ENCODE assay signal across 8 mouse cellular contexts in the genomic region with DNA sequence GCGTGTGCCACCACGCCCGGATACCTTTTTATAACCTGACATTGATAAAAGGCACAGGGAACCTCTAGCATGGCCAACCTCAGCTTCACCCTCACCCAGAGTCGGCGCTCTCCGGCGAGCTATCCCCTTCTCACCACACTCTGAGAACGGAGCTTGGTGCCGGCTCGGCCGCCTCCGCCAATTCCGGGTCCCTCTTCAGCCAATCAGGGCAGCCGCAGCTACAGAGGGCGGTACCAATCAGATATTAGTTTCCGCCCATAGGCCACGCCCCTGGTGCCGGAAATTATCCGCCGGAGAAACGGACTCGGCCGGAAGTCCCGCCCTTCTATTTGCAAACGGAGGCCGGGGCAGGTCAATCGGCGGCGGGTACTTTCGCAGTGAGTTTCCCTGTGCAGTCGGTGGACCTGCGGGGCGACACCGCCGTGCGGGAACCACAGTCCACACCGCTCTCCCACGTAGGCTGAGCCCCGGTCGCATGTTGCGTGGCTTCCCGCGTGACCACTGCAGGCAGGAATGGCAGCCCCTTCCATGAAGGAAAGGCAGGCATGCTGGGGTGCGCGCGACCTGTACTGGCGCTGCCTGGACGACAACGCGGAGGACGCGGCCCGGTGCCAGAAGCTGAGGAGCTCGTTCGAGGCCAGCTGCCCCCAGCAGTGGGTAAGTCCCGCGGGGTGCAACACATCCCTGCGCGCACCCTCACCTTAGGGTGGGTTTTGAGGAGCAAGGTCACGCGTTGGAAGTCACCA. TPM values are rescaled to one million over a fixed set of nuclear protein-coding genes. Genes with fewer than 3 reads are reported as not detected.
DNase-seq lines count a peak whose midpoint lies in the region; ATAC-seq and TF ChIP-seq lines count a peak whose summit lies in the region.

A gene (plus strand): TSS at position 342 of the 746 bp plus-strand sequence.

- no peaks in the 10 kb centered on the region for H3K27me3 ChIP-seq in heart, embryonic 12.5 days (replicated peaks)
- no peaks in the 10 kb centered on the region for H3K27me3 ChIP-seq in kidney, postnatal 0 days (ENCODE audit: insufficient read depth, low read length)
- H3K27me3 ChIP-seq in liver, embryonic 11.5 days (replicated peaks; ENCODE audit: control insufficient read depth, insufficient read depth, low read length): no peaks in the 10 kb centered on the region
- no peaks in the 10 kb centered on the region for H3K27me3 ChIP-seq in stomach, embryonic 14.5 days (ENCODE audit: control insufficient read depth, insufficient read depth, low read length)

- TF ChIP-seq CTCF in kidney, postnatal 0 days (IDR thresholded peaks at IDR 0.05; ENCODE audit: low read depth): no peak

- H3K4me1 ChIP-seq in heart, embryonic 12.5 days (replicated peaks): peaks cover 9% of the 10 kb centered on the region
- H3K4me1 ChIP-seq in kidney, postnatal 0 days (replicated peaks; ENCODE audit: insufficient read depth, low read length): no peaks in the 10 kb centered on the region; the same call in 1 of the 2 replicates
- H3K4me1 ChIP-seq in liver, embryonic 11.5 days (replicated peaks; ENCODE audit: control insufficient read depth, insufficient read depth, low read length): peaks cover 6% of the 10 kb centered on the region
- peaks cover 5% of the 10 kb centered on the region; the same call in 1 of the 2 replicates for H3K4me1 ChIP-seq in stomach, embryonic 14.5 days (ENCODE audit: control insufficient read depth, insufficient read depth, low read length)

- no peaks in the 10 kb centered on the region for H3K9me3 ChIP-seq in heart, embryonic 12.5 days (replicated peaks)
- H3K9me3 ChIP-seq in kidney, postnatal 0 days (replicated peaks; ENCODE audit: low read length): no peaks in the 10 kb centered on the region
- no peaks in the 10 kb centered on the region for H3K9me3 ChIP-seq in liver, embryonic 11.5 days (ENCODE audit: control insufficient read depth, low read length)
- no peaks in the 10 kb centered on the region for H3K9me3 ChIP-seq in stomach, embryonic 14.5 days (ENCODE audit: control insufficient read depth, low read depth, low read length)

- H3K4me3 ChIP-seq in heart, embryonic 12.5 days: peak within 1 kb of the TSS; percentile 88
- peak within 1 kb of the TSS; percentile 90 for H3K4me3 ChIP-seq in kidney, postnatal 0 days (replicated peaks; ENCODE audit: low read depth, low read length)
- peak within 1 kb of the TSS; percentile 92 for H3K4me3 ChIP-seq in liver, embryonic 11.5 days (ENCODE audit: low read depth, low read length)
- peak within 1 kb of the TSS; percentile 75 for H3K4me3 ChIP-seq in stomach, embryonic 14.5 days (ENCODE audit: low read depth, low read length)

- H3K27ac ChIP-seq in heart, embryonic 12.5 days (ENCODE audit: poor library complexity, severe bottlenecking): peak within 1 kb of the TSS; percentile 77
- H3K27ac ChIP-seq in kidney, postnatal 0 days: peak within 1 kb of the TSS; percentile 85
- H3K27ac ChIP-seq in liver, embryonic 11.5 days (ENCODE audit: low read depth, low read length): peak within 1 kb of the TSS; percentile 71
- peak within 1 kb of the TSS; percentile 59 for H3K27ac ChIP-seq in stomach, embryonic 14.5 days (ENCODE audit: low read length)

- H3K4me2 ChIP-seq in heart, embryonic 12.5 days: peak within 1 kb of the TSS; percentile 86
- H3K4me2 ChIP-seq in kidney, postnatal 0 days (ENCODE audit: low read length): peak within 1 kb of the TSS; percentile 91
- H3K4me2 ChIP-seq in liver, embryonic 11.5 days: peak within 1 kb of the TSS; percentile 93
- peak within 1 kb of the TSS; percentile 72 for H3K4me2 ChIP-seq in stomach, embryonic 14.5 days (replicated peaks; ENCODE audit: low read depth, low read length)

- peak within 1 kb of the TSS; percentile 90 for H3K9ac ChIP-seq in heart, embryonic 12.5 days
- H3K9ac ChIP-seq in kidney, postnatal 0 days (ENCODE audit: low read depth, low read length): peak within 1 kb of the TSS; percentile 89
- H3K9ac ChIP-seq in liver, embryonic 11.5 days (ENCODE audit: low read depth, low read length): peak within 1 kb of the TSS; percentile 80
- peak within 1 kb of the TSS; percentile 82 for H3K9ac ChIP-seq in stomach, embryonic 14.5 days (replicated peaks; ENCODE audit: low read depth, low read length)

- under 1% methylated on average over 61 of the region's 61 CpGs for WGBS in heart, embryonic 12.5 days
- WGBS in kidney, postnatal 0 days: under 1% methylated on average over 61 of the region's 61 CpGs
- under 1% methylated on average over 61 of the region's 61 CpGs for WGBS in liver, embryonic 11.5 days
- WGBS in stomach, embryonic 14.5 days: 0% methylated on average over 61 of the region's 61 CpGs

- peak; percentile 97 for DNase-seq in CD4-positive helper T cell, adult 2 months (ENCODE audit: low read depth, low spot score)
- DNase-seq in brain, embryonic 18.5 days (ENCODE audit: low read depth, low spot score): peak; percentile 90
- peak; percentile 99 for DNase-seq in kidney, postnatal 0 days (ENCODE audit: low spot score)
- DNase-seq in liver, embryonic 11.5 days (ENCODE audit: low spot score): peak; percentile 98
- DNase-seq in naive thymus-derived CD4-positive, alpha-beta T cell, adult 2 months (ENCODE audit: low read depth): peak; percentile 98

- H3K36me3 ChIP-seq in heart, embryonic 12.5 days: peaks cover 23% of the 10 kb centered on the region
- peaks cover 17% of the 10 kb centered on the region for H3K36me3 ChIP-seq in kidney, postnatal 0 days (ENCODE audit: insufficient read depth, low read length)
- H3K36me3 ChIP-seq in liver, embryonic 11.5 days (ENCODE audit: control insufficient read depth, insufficient read depth, low read length): peaks cover 15% of the 10 kb centered on the region
- peaks cover 21% of the 10 kb centered on the region for H3K36me3 ChIP-seq in stomach, embryonic 14.5 days (ENCODE audit: control insufficient read depth, insufficient read depth, low read length)

- peak; percentile 98 for ATAC-seq in erythroid progenitor cell, adult 5-6 weeks (replicated peaks; ENCODE audit: low FRiP score, poor library complexity, severe bottlenecking)
- peak; percentile 99 for ATAC-seq in heart, embryonic 12.5 days (ENCODE audit: insufficient number of reproducible peaks, low FRiP score)
- peak; percentile 97 for ATAC-seq in kidney, postnatal 0 days (replicated peaks; ENCODE audit: low FRiP score, low read depth)
- peak; percentile 98 for ATAC-seq in liver, embryonic 11.5 days (replicated peaks; ENCODE audit: low FRiP score)
- peak; percentile 99 for ATAC-seq in stomach, embryonic 14.5 days (ENCODE audit: insufficient number of reproducible peaks, insufficient read depth, low FRiP score, low read depth)

RNA-seq across cellular contexts. Expression of the gene that starts here (rescaled TPM):
- 14.7 and 28.1 TPM in 2 replicates for total RNA-seq in erythroid progenitor cell, adult 5-6 weeks (2015; ENCODE audit: low replicate concordance)
- total RNA-seq in erythroid progenitor cell, adult 5-6 weeks (2017; ENCODE audit: low replicate concordance): 2.2 and 5.1 TPM in 2 replicates
- polyA plus RNA-seq in heart, embryonic 12.5 days (2016; fragmentation: Nextera tagmentation; extraction: Ambion mirVana): 53.9 and 54.9 TPM in 2 replicates
- 92.5 and 102 TPM in 2 replicates for polyA plus RNA-seq in kidney, postnatal 0 days (2015; fragmentation: Nextera tagmentation; extraction: Ambion mirVana)
- 57.4 and 57.9 TPM in 2 replicates for polyA plus RNA-seq in liver, embryonic 11.5 days (2014; fragmentation: Nextera tagmentation; extraction: Ambion mirVana)
- 55.5 and 58.1 TPM in 2 replicates for polyA plus RNA-seq in stomach, embryonic 14.5 days (2014; fragmentation: Nextera tagmentation; extraction: Ambion mirVana)

Comparison
In these comparisons a context has a peak if more than half of its experiments do, and no peak if none do; other contexts are left out.
1. Peak in every context shown above with its lines: DNase-seq, ATAC-seq, H3K4me3 ChIP-seq and H3K27ac ChIP-seq.